Mouse (Mus musculus): ENCODE measurements at regions not wholly inside any gene's neighbourhood (a gene's known extent, or its start where the extent isn't known, plus 50 kb on each side); places are given as distances from the start of the nearest gene placed in this dataset.

- no peak for TF ChIP-seq MAX (IDR thresholded peaks at IDR 0.05; ENCODE audit: low read length)
- no peak for TF ChIP-seq CTCF (IDR thresholded peaks at IDR 0.05 in 2 of 3, conservative IDR thresholded peaks at IDR 0.05 in 1 of 3; ENCODE audit: control insufficient read depth in 1 of 3, insufficient read depth in 1 of 3, low read depth in 2 of 3, low read length in 3 of 3, poor library complexity in 1 of 3, severe bottlenecking in 1 of 3)
- TF ChIP-seq TCF12 (IDR thresholded peaks at IDR 0.05; ENCODE audit: low read depth, low read length): no peak
- TF ChIP-seq CHD1 (IDR thresholded peaks at IDR 0.05; ENCODE audit: low read depth, low read length): no peak
- no peak for TF ChIP-seq ZNF384 (IDR thresholded peaks at IDR 0.05; ENCODE audit: low read depth, low read length)
- no peak for TF ChIP-seq POLR2A (IDR thresholded peaks at IDR 0.05; ENCODE audit: control insufficient read depth in 1 of 2, insufficient read depth in 1 of 2, low read depth in 1 of 2, low read length in 2 of 2, poor library complexity in 1 of 2)
- no peak for TF ChIP-seq GATA1 (IDR thresholded peaks at IDR 0.05; ENCODE audit: low read depth, low read length)
- TF ChIP-seq E2F4 (IDR thresholded peaks at IDR 0.05; ENCODE audit: borderline replicate concordance, low read depth, low read length): no peak
- TF ChIP-seq ZC3H11A (IDR thresholded peaks at IDR 0.05; ENCODE audit: low read depth, low read length): no peak
Measured at GRCm38 (mm10) chr12:27538210-27538609, 195.8 kb upstream of the Sox11 start.

All from MEL (cell line).